In the genomic region with DNA sequence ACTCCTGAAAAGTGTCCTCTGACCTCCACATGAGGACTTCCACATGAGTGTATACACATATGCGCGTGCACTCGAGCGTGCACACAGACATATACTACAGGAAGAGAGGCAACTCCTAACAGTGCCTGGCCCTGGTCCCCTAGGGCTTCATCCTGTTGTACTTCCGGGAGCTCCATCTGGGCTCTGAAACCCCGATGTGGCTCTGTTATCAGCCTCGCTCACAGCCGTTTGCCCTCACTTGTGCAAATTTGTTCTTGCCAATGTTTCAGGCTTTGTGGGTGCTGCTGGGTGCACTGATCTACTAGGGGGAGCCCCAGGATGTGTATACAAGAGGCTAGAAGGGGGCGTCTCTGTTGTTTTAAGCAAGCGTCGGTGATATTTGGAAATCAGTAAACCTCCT, we compare ENCODE assay signal across 27 mouse cellular contexts. TPM values are rescaled to one million over a fixed set of nuclear protein-coding genes. Genes with fewer than 3 reads are reported as not detected.
DNase-seq lines count a peak whose midpoint lies in the region; ATAC-seq and TF ChIP-seq lines count a peak whose summit lies in the region.
"Had no signal": no experiment of that assay in that cellular context is flagged by ENCODE, and none has a peak within 500 bp of the region (broad histone marks: within the 10 kb centered on the region; RNA-seq: fewer than 3 reads in every experiment).

No protein-coding gene starts in this region.

- H3K9ac ChIP-seq in liver, postnatal 0 days (replicated peaks): no peak overlapping the region
- H3K9ac ChIP-seq in liver, embryonic 12.5 days: no peak overlapping the region
- H3K9ac ChIP-seq in stomach, embryonic 16.5 days (ENCODE audit: low read length): peak overlapping the region; percentile 31; the same call in 1 of the 2 replicates
- H3K9ac ChIP-seq in stomach, postnatal 0 days (ENCODE audit: low read length): no peak overlapping the region
- H3K9ac ChIP-seq in hindbrain, embryonic 12.5 days: no peak overlapping the region
- H3K9ac ChIP-seq: embryonic facial prominence, embryonic 13.5 days; forebrain, embryonic 12.5 days; hindbrain, embryonic 14.5 days had no signal

- H3K36me3 ChIP-seq in liver, postnatal 0 days (replicated peaks; ENCODE audit: insufficient read depth, low read length): no peaks in the 10 kb centered on the region
- H3K36me3 ChIP-seq in liver, embryonic 12.5 days: no peaks in the 10 kb centered on the region
- no peaks in the 10 kb centered on the region for H3K36me3 ChIP-seq in stomach, embryonic 16.5 days (ENCODE audit: control insufficient read depth, insufficient read depth, low read length)
- H3K36me3 ChIP-seq in stomach, postnatal 0 days (ENCODE audit: control insufficient read depth, insufficient read depth, low read length): no peaks in the 10 kb centered on the region
- no peaks in the 10 kb centered on the region for H3K36me3 ChIP-seq in splenic B cell, adult 2 months (ENCODE audit: control insufficient read depth, insufficient read depth, low read length, poor library complexity, severe bottlenecking)
- no peaks in the 10 kb centered on the region for H3K36me3 ChIP-seq in hindbrain, embryonic 12.5 days
- H3K36me3 ChIP-seq: embryonic facial prominence, embryonic 10.5 days; embryonic facial prominence, embryonic 13.5 days; forebrain, embryonic 12.5 days; G1E had no signal

- no peak for TF ChIP-seq CTCF in liver, postnatal 0 days (IDR thresholded peaks at IDR 0.05; ENCODE audit: low read depth)
- no peak for TF ChIP-seq CTCF in stomach, postnatal 0 days (IDR thresholded peaks at IDR 0.05; ENCODE audit: low read depth)

- no peak overlapping the region for H3K4me3 ChIP-seq in liver, postnatal 0 days (ENCODE audit: low read depth, low read length)
- H3K4me3 ChIP-seq in liver, embryonic 12.5 days: no peak overlapping the region
- H3K4me3 ChIP-seq in stomach, embryonic 16.5 days (replicated peaks; ENCODE audit: low read length): no peak overlapping the region
- no peak overlapping the region for H3K4me3 ChIP-seq in stomach, postnatal 0 days (ENCODE audit: low read depth, low read length)
- H3K4me3 ChIP-seq in hindbrain, embryonic 12.5 days: no peak overlapping the region
- H3K4me3 ChIP-seq: embryonic facial prominence, embryonic 10.5 days; embryonic facial prominence, embryonic 13.5 days; erythroblast, embryonic 14.5 days; forebrain, embryonic 12.5 days had no signal

- no peak for ATAC-seq in liver, postnatal 0 days
- ATAC-seq in liver, embryonic 12.5 days: no peak
- ATAC-seq in stomach, embryonic 16.5 days (ENCODE audit: insufficient read depth, low FRiP score): no peak
- no peak for ATAC-seq in stomach, postnatal 0 days (ENCODE audit: low FRiP score, low TSS enrichment)
- peak; percentile 73 for ATAC-seq in megakaryocyte progenitor cell, adult 5-6 weeks (replicated peaks; ENCODE audit: poor library complexity)
- no peak for ATAC-seq in hindbrain, embryonic 12.5 days (ENCODE audit: low FRiP score)
- no peak for ATAC-seq in CD4-positive, CD25-positive, alpha-beta regulatory T cell, adult 4 months
- ATAC-seq: forebrain, embryonic 16.5 days; hindbrain, postnatal 0 days had no signal

- peak overlapping the region; percentile 29; the same call in 1 of the 2 replicates for H3K4me2 ChIP-seq in liver, postnatal 0 days (ENCODE audit: low read depth, low read length)
- no peak overlapping the region for H3K4me2 ChIP-seq in liver, embryonic 12.5 days
- no peak overlapping the region for H3K4me2 ChIP-seq in stomach, embryonic 16.5 days (ENCODE audit: low read depth, low read length)
- no peak overlapping the region; the same call in 1 of the 2 replicates for H3K4me2 ChIP-seq in stomach, postnatal 0 days (replicated peaks; ENCODE audit: low read depth)
- no peak overlapping the region for H3K4me2 ChIP-seq in hindbrain, embryonic 12.5 days (replicated peaks)
- H3K4me2 ChIP-seq: embryonic facial prominence, embryonic 13.5 days; forebrain, embryonic 12.5 days; heart, embryonic 11.5 days; hindbrain, embryonic 14.5 days had no signal

- no peaks in the 10 kb centered on the region for H3K9me3 ChIP-seq in liver, postnatal 0 days (ENCODE audit: low read length)
- no peaks in the 10 kb centered on the region for H3K9me3 ChIP-seq in liver, embryonic 12.5 days (replicated peaks)
- no peaks in the 10 kb centered on the region for H3K9me3 ChIP-seq in stomach, embryonic 16.5 days (replicated peaks; ENCODE audit: control insufficient read depth, low read length)
- no peaks in the 10 kb centered on the region for H3K9me3 ChIP-seq in stomach, postnatal 0 days (ENCODE audit: control insufficient read depth, low read length)
- H3K9me3 ChIP-seq in hindbrain, embryonic 12.5 days (replicated peaks): no peaks in the 10 kb centered on the region
- H3K9me3 ChIP-seq: embryonic facial prominence, embryonic 10.5 days; embryonic facial prominence, embryonic 13.5 days; forebrain, embryonic 12.5 days; G1E had no signal

- H3K27ac ChIP-seq in liver, postnatal 0 days (ENCODE audit: low read depth): no peak overlapping the region
- H3K27ac ChIP-seq in liver, embryonic 12.5 days: no peak overlapping the region
- H3K27ac ChIP-seq in stomach, embryonic 16.5 days (ENCODE audit: low read length): no peak overlapping the region
- H3K27ac ChIP-seq in stomach, postnatal 0 days (replicated peaks): no peak overlapping the region
- no peak overlapping the region for H3K27ac ChIP-seq in hindbrain, embryonic 12.5 days
- H3K27ac ChIP-seq: embryonic facial prominence, embryonic 10.5 days; embryonic facial prominence, embryonic 13.5 days; forebrain, embryonic 12.5 days; hindbrain, embryonic 14.5 days; hindbrain, postnatal 0 days had no signal

- H3K27me3 ChIP-seq in liver, postnatal 0 days (ENCODE audit: insufficient read depth, low read length): no peaks in the 10 kb centered on the region
- H3K27me3 ChIP-seq in liver, embryonic 12.5 days (replicated peaks): 0 out of 2 replicates have a peak, but pooled peaks cover 4% of the 10 kb centered on the region
- no peaks in the 10 kb centered on the region for H3K27me3 ChIP-seq in stomach, embryonic 16.5 days (ENCODE audit: control insufficient read depth, insufficient read depth, low read length)
- H3K27me3 ChIP-seq in stomach, postnatal 0 days (ENCODE audit: control insufficient read depth, insufficient read depth, low read length): no peaks in the 10 kb centered on the region
- no peaks in the 10 kb centered on the region for H3K27me3 ChIP-seq in splenic B cell, adult 2 months (ENCODE audit: control insufficient read depth, insufficient read depth, low read length, poor library complexity, severe bottlenecking)
- no peaks in the 10 kb centered on the region for H3K27me3 ChIP-seq in hindbrain, embryonic 12.5 days
- H3K27me3 ChIP-seq: forebrain, embryonic 12.5 days had no signal

- 38% methylated on average over 11 of the region's 11 CpGs for WGBS in liver, postnatal 0 days (ENCODE audit: insufficient replicate concordance)
- WGBS in liver, embryonic 12.5 days (ENCODE audit: insufficient replicate concordance): 57% methylated on average over 11 of the region's 11 CpGs
- WGBS in stomach, embryonic 16.5 days: 58% methylated on average over 11 of the region's 11 CpGs
- WGBS in stomach, postnatal 0 days: 54% methylated on average over 11 of the region's 11 CpGs
- 81% methylated on average over 11 of the region's 11 CpGs for WGBS in hindbrain, embryonic 12.5 days

- no peak for TF ChIP-seq EP300 in liver, postnatal 0 days (IDR thresholded peaks at IDR 0.05; ENCODE audit: low read depth)
- no peak for TF ChIP-seq EP300 in stomach, postnatal 0 days (optimal IDR thresholded peaks at IDR 0.05)

- H3K4me1 ChIP-seq in liver, postnatal 0 days (ENCODE audit: insufficient read depth): 0 out of 2 replicates have a peak, but pooled peaks cover 5% of the 10 kb centered on the region
- no peaks in the 10 kb centered on the region for H3K4me1 ChIP-seq in liver, embryonic 12.5 days
- peaks cover 3% of the 10 kb centered on the region; the same call in 1 of the 2 replicates for H3K4me1 ChIP-seq in stomach, embryonic 16.5 days (ENCODE audit: control insufficient read depth, insufficient read depth, low read length)
- H3K4me1 ChIP-seq in stomach, postnatal 0 days (replicated peaks; ENCODE audit: control insufficient read depth, insufficient read depth): no peaks in the 10 kb centered on the region
- no peaks in the 10 kb centered on the region for H3K4me1 ChIP-seq in hindbrain, embryonic 12.5 days
- H3K4me1 ChIP-seq: embryonic facial prominence, embryonic 13.5 days; forebrain, embryonic 12.5 days had no signal

- no peak for DNase-seq in liver, postnatal 0 days
- no peak for DNase-seq in stomach, postnatal 0 days (ENCODE audit: low spot score)
- peak; percentile 29 for DNase-seq in splenic B cell, adult 2 months (ENCODE audit: low read depth, low spot score)
- DNase-seq: adrenal gland, adult 2 months; adrenal gland, postnatal 14 days; cerebellum, adult 11 months; cerebellum, adult 2 months; cerebellum, adult 9-11 months; cerebellum, postnatal 25 days; embryo, embryonic 11 days; gastrocnemius, postnatal 10 days; gastrocnemius, postnatal 36 days; heart, adult 11 months had no signal

RNA-seq across cellular contexts. Expression of a gene that starts 37.9 kb away (rescaled TPM):
- polyA plus RNA-seq in liver, postnatal 0 days (2015; fragmentation: Nextera tagmentation; extraction: Ambion mirVana): 9.2 and 10.7 TPM in 2 replicates
- polyA plus RNA-seq in liver, embryonic 12.5 days (2016; fragmentation: Nextera tagmentation; extraction: Ambion mirVana): 29.8 and 31.7 TPM in 2 replicates
- polyA plus RNA-seq in stomach, embryonic 16.5 days (2015; fragmentation: Nextera tagmentation; extraction: Ambion mirVana): 76.1 and 77.7 TPM in 2 replicates
- 33.7 and 36.3 TPM in 2 replicates for polyA plus RNA-seq in stomach, postnatal 0 days (2015; fragmentation: Nextera tagmentation; extraction: Ambion mirVana)
- total RNA-seq in megakaryocyte progenitor cell, adult 5-6 weeks (2015): 110 and 118 TPM in 2 replicates
- 104 and 116 TPM in 2 replicates for total RNA-seq in megakaryocyte progenitor cell, adult 5-6 weeks (2017)
- polyA plus RNA-seq in hindbrain, embryonic 12.5 days (2016; fragmentation: Nextera tagmentation; extraction: Ambion mirVana): 114 and 117 TPM in 2 replicates
- polyA plus RNA-seq in CD4-positive, CD25-positive, alpha-beta regulatory T cell, adult 4 months (2017; shearing (Covaris generic)): 10 to 100 TPM; 48.1 to 69.0 TPM
